Mouse (Mus musculus): Measurements from ENCODE around the gene Foxe3. TPM values are rescaled to one million over a fixed set of nuclear protein-coding genes. Genes with fewer than 3 reads are reported as not detected.

Foxe3 gene
- total RNA-seq, 1 experiment = not detected

- Histone ChIP-seq H3K4me3 (ENCODE audit: insufficient read depth in 1 of 2, low read depth in 1 of 2, low read length in 2 of 2, poor library complexity in 1 of 2, severe bottlenecking in 1 of 2) (peak within 1 kb of the TSS; percentile 66 to 69), H3K9me3 (ENCODE audit: control insufficient read depth, insufficient read depth, low read depth, low read length) (no peaks in the 10 kb centered on the region), H3K4me1 (ENCODE audit: control insufficient read depth in 2 of 2, insufficient read depth in 2 of 2, low read length in 2 of 2, poor library complexity in 1 of 2) (peaks cover 0 to 2% of the 10 kb centered on the region in 2 experiments; a peak in 1 of 4 replicates), H3K36me3 (ENCODE audit: control insufficient read depth, insufficient read depth, low read length, poor library complexity, severe bottlenecking) (no peaks in the 10 kb centered on the region), H3K9ac (ENCODE audit: insufficient read depth, low read depth, low read length, poor library complexity, severe bottlenecking) (peak within 1 kb of the TSS; percentile 40), H3K27ac (ENCODE audit: insufficient read depth, low read depth, low read length, poor library complexity, severe bottlenecking) (no peak within 1 kb of the TSS)
- no peak for TF ChIP-seq CHD2 (IDR thresholded peaks at IDR 0.05; ENCODE audit: low read depth, low read length)
- TF ChIP-seq HCFC1 (IDR thresholded peaks at IDR 0.05; ENCODE audit: borderline replicate concordance, insufficient read depth, low read length) = peak; percentile 34; the same call in 1 of the 2 replicates
- in situ Hi-C loops (cut with MboI; ENCODE audit: low sequenced_read_pairs in 2 of 2, unreplicated experiment in 2 of 2) = loop anchor here (5.0 to 25.0 kb wide), 5 partner anchors 148 to 1028 kb away; partner anchors contain the start of genes Dmbx1 (in 2 of the 2), Tal1 (in 1 of the 2) and Trabd2b (in 1 of the 2)
- DNase-seq (ENCODE audit: low read depth, low spot score) = peak; percentile 94
Observed at GRCm38 (mm10) chr4:114908829-114909601, 16.8 kb downstream of the Foxe3 start, which contains the start of gene Foxd2. Gene Foxd2 (minus strand): TSS chr4:114908873.

- DNase-seq (ENCODE audit: low read depth, low spot score) = no peak
- H3K4me1 ChIP-seq (ENCODE audit: control insufficient read depth in 2 of 2, insufficient read depth in 2 of 2, low read length in 2 of 2, poor library complexity in 1 of 2) = peaks cover 0 to under 1% of the 10 kb centered on the region in 2 experiments; a peak in 1 of 4 replicates
- peak overlapping the region; percentile 66 to 69 for H3K4me3 ChIP-seq (ENCODE audit: insufficient read depth in 1 of 2, low read depth in 1 of 2, low read length in 2 of 2, poor library complexity in 1 of 2, severe bottlenecking in 1 of 2)
- H3K27ac ChIP-seq (ENCODE audit: insufficient read depth, low read depth, low read length, poor library complexity, severe bottlenecking) = no peak overlapping the region
- H3K36me3 ChIP-seq (ENCODE audit: control insufficient read depth, insufficient read depth, low read length, poor library complexity, severe bottlenecking) = no peaks in the 10 kb centered on the region
- TF ChIP-seq ZC3H11A (IDR thresholded peaks at IDR 0.05; ENCODE audit: borderline replicate concordance, low read depth, low read length) = no peak
- TF ChIP-seq HCFC1 (IDR thresholded peaks at IDR 0.05; ENCODE audit: borderline replicate concordance, insufficient read depth, low read length) = no peak
- TF ChIP-seq MAFK (IDR thresholded peaks at IDR 0.05; ENCODE audit: insufficient read depth, low read depth, low read length) = no peak
- no peak for TF ChIP-seq CHD2 (IDR thresholded peaks at IDR 0.05; ENCODE audit: low read depth, low read length)
- TF ChIP-seq ZNF384 (IDR thresholded peaks at IDR 0.05; ENCODE audit: low read depth, low read length) = no peak
- peak overlapping the region; percentile 40 for H3K9ac ChIP-seq (ENCODE audit: insufficient read depth, low read depth, low read length, poor library complexity, severe bottlenecking)
- H3K9me3 ChIP-seq (ENCODE audit: control insufficient read depth, insufficient read depth, low read depth, low read length) = no peaks in the 10 kb centered on the region
- in situ Hi-C loops (cut with MboI; ENCODE audit: low sequenced_read_pairs in 2 of 2, unreplicated experiment in 2 of 2) = loop anchor here (5.0 to 25.0 kb wide), 5 partner anchors 149 to 1029 kb away; partner anchors contain the start of genes Dmbx1 (in 2 of the 2), Tal1 (in 1 of the 2) and Trabd2b (in 1 of the 2)
Observed at GRCm38 (mm10) chr4:114907951-114908828, 17.6 kb downstream of the Foxe3 start.

GRCm38 (mm10) chr4:114907056-114907917, 18.5 kb downstream of the Foxe3 start:
- H3K9me3 ChIP-seq (ENCODE audit: control insufficient read depth, insufficient read depth, low read depth, low read length) = no peaks in the 10 kb centered on the region
- H3K9ac ChIP-seq (ENCODE audit: insufficient read depth, low read depth, low read length, poor library complexity, severe bottlenecking) = no peak overlapping the region
- no peak overlapping the region for H3K27ac ChIP-seq (ENCODE audit: insufficient read depth, low read depth, low read length, poor library complexity, severe bottlenecking)
- no peak for TF ChIP-seq ZC3H11A (IDR thresholded peaks at IDR 0.05; ENCODE audit: borderline replicate concordance, low read depth, low read length)
- TF ChIP-seq HCFC1 (IDR thresholded peaks at IDR 0.05; ENCODE audit: borderline replicate concordance, insufficient read depth, low read length) = no peak
- no peak for TF ChIP-seq ZNF384 (IDR thresholded peaks at IDR 0.05; ENCODE audit: low read depth, low read length)
- no peak for TF ChIP-seq MAFK (IDR thresholded peaks at IDR 0.05; ENCODE audit: insufficient read depth, low read depth, low read length)
- no peak for TF ChIP-seq CHD2 (IDR thresholded peaks at IDR 0.05; ENCODE audit: low read depth, low read length)
- in situ Hi-C loops (cut with MboI; ENCODE audit: low sequenced_read_pairs in 2 of 2, unreplicated experiment in 2 of 2) = loop anchor here (5.0 to 25.0 kb wide), 5 partner anchors 150 to 1030 kb away; partner anchors contain the start of genes Dmbx1 (in 2 of the 2), Tal1 (in 1 of the 2) and Trabd2b (in 1 of the 2)
- H3K4me3 ChIP-seq (ENCODE audit: insufficient read depth in 1 of 2, low read depth in 1 of 2, low read length in 2 of 2, poor library complexity in 1 of 2, severe bottlenecking in 1 of 2) = 0 out of 4 replicates have a peak overlapping the region, but pooled peaks of 1 of the 2 experiments have one; percentile 66
- no peak for DNase-seq (ENCODE audit: low read depth, low spot score)
- H3K4me1 ChIP-seq (ENCODE audit: control insufficient read depth in 2 of 2, insufficient read depth in 2 of 2, low read length in 2 of 2, poor library complexity in 1 of 2) = no peaks in the 10 kb centered on the region
- no peaks in the 10 kb centered on the region for H3K36me3 ChIP-seq (ENCODE audit: control insufficient read depth, insufficient read depth, low read length, poor library complexity, severe bottlenecking)
